Mouse (Mus musculus) neural tube, embryonic 11.5 days (tissue): ENCODE results near the gene Slc22a23. TPM values are rescaled to one million over a fixed set of nuclear protein-coding genes. Genes with fewer than 3 reads are reported as not detected.

ENCODE experiments used
- ATAC-seq: fragments of 200-750 bp; cut with Nextera tagmentation; 2 replicates; pipeline ENCODE4 v1.8.0; 2017; ENCODE audit warnings: moderate number of reproducible peaks, mild to moderate bottlenecking, moderate TSS enrichment, moderate library complexity; ENCODE audit not compliant: insufficient read depth, low FRiP score, low TSS enrichment
- DNase-seq: peaks from one replicate; pipeline ENCODE4 v3.0.0-alpha.2; 2015; ENCODE audit warnings: low spot score
- H3K27ac ChIP-seq: fragments of 300-500 bp; sonication (generic); 2 replicates; pipeline ENCODE4 v1.5.1; 2014; ENCODE audit warnings: low read depth, mild to moderate bottlenecking, low read length
- H3K27me3 ChIP-seq: fragments of 300-500 bp; sonication (generic); 2 replicates; pipeline ENCODE4 v1.6.1; 2014; ENCODE audit warnings: mild to moderate bottlenecking, low read length, mixed read lengths; ENCODE audit not compliant: control insufficient read depth, insufficient read depth
- H3K36me3 ChIP-seq: fragments of 300-500 bp; sonication (generic); 2 replicates; pipeline ENCODE4 v1.6.1; 2014; ENCODE audit warnings: mild to moderate bottlenecking, low read length, moderate library complexity, mixed read lengths; ENCODE audit not compliant: control insufficient read depth, insufficient read depth
- H3K4me1 ChIP-seq: fragments of 300-500 bp; sonication (generic); 2 replicates; pipeline ENCODE4 v1.6.1; 2014; ENCODE audit warnings: low read length, mixed read lengths; ENCODE audit not compliant: control insufficient read depth, insufficient read depth
- H3K4me2 ChIP-seq: fragments of 300-500 bp; sonication (generic); 2 replicates; pipeline ENCODE4 v1.6.1; 2014; ENCODE audit warnings: low read depth, mild to moderate bottlenecking, moderate library complexity
- H3K4me3 ChIP-seq: fragments of 300-500 bp; sonication (generic); 2 replicates; pipeline ENCODE4 v1.5.1; 2014; ENCODE audit warnings: low read depth, low read length
- H3K9ac ChIP-seq: fragments of 300-500 bp; sonication (generic); 2 replicates; pipeline ENCODE4 v1.6.1; 2014; ENCODE audit warnings: mild to moderate bottlenecking, low read length
- H3K9me3 ChIP-seq: fragments of 300-500 bp; sonication (generic); 2 replicates; pipeline ENCODE4 v1.6.1; 2016; ENCODE audit warnings: low read length; ENCODE audit not compliant: control insufficient read depth
- WGBS: fragments of 180-500 bp; shearing (Covaris S2); extraction: QIAGEN DNeasy Blood & Tissue Kit; methylation state at CpG from one replicate; pipeline ENCODE4 v1.1.7; 2014; 5-methylcytosine and 5-hydroxymethylcytosine counted together
- polyA plus RNA-seq: library from polyadenylated mRNA; unstranded; fragments of >200 nt; fragmentation: Nextera tagmentation; extraction: Ambion mirVana; gene quantifications from 2 replicates; pipeline ENCODE4 v1.2.1, GENCODE M21; 2014

Slc22a23 gene
- polyA plus RNA-seq, 1 experiment from 2014 or later: 13.3 TPM

DNA sequence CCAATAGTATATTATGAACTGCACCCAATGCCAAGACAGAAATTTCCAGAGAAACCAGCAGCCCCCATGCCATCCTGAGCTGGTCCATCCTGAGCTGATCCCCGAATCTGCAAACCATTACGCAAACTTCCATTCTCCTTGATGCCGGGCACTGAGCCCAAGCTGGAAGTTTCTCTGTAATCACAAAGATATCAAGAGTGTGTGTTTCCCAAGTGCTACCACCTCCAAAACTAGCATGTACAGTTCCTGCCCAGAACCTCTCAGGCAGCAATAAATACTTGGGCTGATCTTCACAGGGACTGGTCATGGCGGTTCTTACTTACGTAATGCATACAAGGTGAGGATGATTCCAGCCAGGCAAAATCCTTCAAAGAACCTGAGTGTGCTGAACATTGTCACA, 46.3 kb downstream of the Slc22a23 start:
- DNase-seq (no peak), ATAC-seq (no peak)
- H3K27me3 ChIP-seq: no peaks in the 10 kb centered on the region
- 96% methylated on average over 5 of the region's 5 CpGs for WGBS
- no peaks in the 10 kb centered on the region for H3K36me3 ChIP-seq
- H3K4me2 ChIP-seq: no peak overlapping the region
- no peak overlapping the region for H3K27ac ChIP-seq
- no peaks in the 10 kb centered on the region for H3K4me1 ChIP-seq
- no peaks in the 10 kb centered on the region for H3K9me3 ChIP-seq
- no peak overlapping the region for H3K4me3 ChIP-seq
- H3K9ac ChIP-seq: no peak overlapping the region

DNA sequence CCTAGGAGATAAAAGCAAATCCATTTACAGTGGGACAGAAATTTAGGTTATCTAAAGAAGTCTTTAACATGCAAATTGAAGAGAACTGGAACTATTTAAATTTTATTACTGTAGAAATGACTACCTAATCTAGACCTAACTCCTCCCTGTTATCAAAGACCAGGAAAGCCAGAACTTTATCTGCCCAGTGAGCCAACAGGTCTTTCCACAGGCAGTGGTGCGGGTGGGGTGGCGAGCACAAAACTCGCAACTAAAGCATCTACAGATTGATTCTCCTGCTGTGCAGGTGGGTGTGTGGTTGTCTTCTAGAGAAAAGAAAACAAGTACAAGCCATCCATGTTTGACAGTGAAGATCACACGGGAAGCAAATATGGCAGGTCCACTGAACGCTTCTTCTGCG, 46.9 kb downstream of the Slc22a23 start:
- ATAC-seq (no peak), DNase-seq (no peak)
- Histone ChIP-seq H3K4me1 (no peaks in the 10 kb centered on the region), H3K4me2 (no peak overlapping the region), H3K27me3 (no peaks in the 10 kb centered on the region), H3K27ac (no peak overlapping the region), H3K9me3 (no peaks in the 10 kb centered on the region), H3K4me3 (no peak overlapping the region), H3K9ac (no peak overlapping the region), H3K36me3 (no peaks in the 10 kb centered on the region)
- 93% methylated on average over 6 of the region's 6 CpGs for WGBS

DNA sequence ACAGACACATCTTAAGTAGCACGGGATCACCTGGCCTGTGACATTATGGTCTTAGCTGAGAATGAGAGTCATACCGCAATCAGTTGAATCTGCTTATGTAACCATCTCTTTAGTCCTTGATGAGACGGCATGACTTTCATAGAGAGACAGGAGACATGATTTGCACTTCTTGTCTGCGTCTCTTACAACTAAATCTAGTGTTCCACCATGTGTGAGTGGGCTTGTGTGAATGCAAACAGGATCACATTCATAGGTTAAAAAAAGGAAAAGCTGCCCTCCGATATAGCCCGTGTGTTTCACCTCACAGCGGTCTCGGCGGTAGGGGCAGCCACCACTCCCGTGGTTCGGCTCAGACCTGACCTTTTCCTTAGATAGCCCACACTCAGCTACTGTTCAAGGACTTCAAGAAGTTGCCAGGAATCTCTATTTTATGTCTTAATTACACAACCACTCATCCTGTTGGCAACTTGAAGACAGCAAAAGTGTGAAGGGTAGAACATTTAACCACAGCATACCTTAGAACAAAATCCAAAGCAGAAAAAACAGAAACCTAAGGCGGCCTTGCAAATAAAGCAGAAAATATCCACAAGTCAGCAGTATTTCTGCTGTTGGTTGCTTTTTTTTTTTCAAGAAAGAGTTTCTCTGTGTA, 49.1 kb downstream of the Slc22a23 start:
- Histone ChIP-seq H3K9ac (no peak overlapping the region), H3K9me3 (no peaks in the 10 kb centered on the region), H3K27ac (no peak overlapping the region), H3K27me3 (no peaks in the 10 kb centered on the region), H3K4me1 (no peaks in the 10 kb centered on the region), H3K36me3 (no peaks in the 10 kb centered on the region), H3K4me3 (no peak overlapping the region), H3K4me2 (no peak overlapping the region)
- WGBS: 94% methylated on average over 12 of the region's 12 CpGs
- no peak for DNase-seq
- no peak for ATAC-seq

DNA sequence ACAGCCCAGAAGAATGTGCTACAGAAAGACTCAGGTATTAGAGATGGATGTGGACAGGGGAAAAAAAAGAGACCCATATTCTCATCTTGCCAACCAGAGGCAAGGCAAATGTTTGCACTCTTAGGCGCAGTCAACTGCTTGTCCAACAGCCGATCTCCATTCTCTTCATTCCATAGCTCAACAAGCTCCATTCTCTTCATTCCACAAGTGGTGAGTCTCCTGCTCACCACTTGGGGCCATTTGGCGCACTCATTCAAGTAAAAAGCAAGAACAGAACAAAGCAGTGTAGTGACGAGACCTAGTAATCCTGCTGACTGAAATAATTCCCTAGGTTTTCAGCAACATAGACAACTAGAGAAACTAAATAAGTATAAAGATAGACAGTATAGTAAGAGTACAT, 50.8 kb downstream of the Slc22a23 start:
- WGBS: 80% methylated on average over 4 of the region's 4 CpGs
- ATAC-seq (no peak), DNase-seq (no peak)
- Histone ChIP-seq H3K36me3 (no peaks in the 10 kb centered on the region), H3K27ac (no peak overlapping the region), H3K4me2 (no peak overlapping the region), H3K9ac (no peak overlapping the region), H3K9me3 (no peaks in the 10 kb centered on the region), H3K4me3 (no peak overlapping the region), H3K4me1 (peaks cover 2% of the 10 kb centered on the region; the same call in 1 of the 2 replicates), H3K27me3 (no peaks in the 10 kb centered on the region)

DNA sequence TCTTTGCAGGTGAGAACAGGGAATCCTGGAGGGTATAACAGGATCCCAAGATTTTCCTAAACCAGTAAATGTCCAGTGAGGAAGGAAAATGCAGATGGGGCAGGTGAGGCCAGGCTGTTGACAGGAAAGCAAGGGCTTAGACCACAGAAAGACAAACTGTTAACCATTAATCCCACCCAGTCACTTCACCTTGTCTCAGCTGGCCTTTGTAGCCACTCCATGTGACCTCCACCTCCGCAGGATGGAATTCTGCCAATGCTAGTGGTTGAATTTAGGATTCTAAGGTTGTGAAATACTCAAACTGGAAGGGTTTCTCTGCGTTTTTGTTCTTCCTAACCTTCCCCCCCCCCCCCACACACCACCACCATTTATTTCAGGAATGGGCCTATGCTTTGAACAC, 52.9 kb downstream of the Slc22a23 start:
- Histone ChIP-seq H3K9me3 (no peaks in the 10 kb centered on the region), H3K4me3 (no peak overlapping the region), H3K36me3 (no peaks in the 10 kb centered on the region), H3K9ac (no peak overlapping the region), H3K27ac (no peak overlapping the region), H3K4me1 (peaks cover 15% of the 10 kb centered on the region; the same call in 1 of the 2 replicates), H3K4me2 (no peak overlapping the region), H3K27me3 (no peaks in the 10 kb centered on the region)
- no peak for ATAC-seq
- 75% methylated on average over 2 of the region's 2 CpGs for WGBS
- no peak for DNase-seq

DNA sequence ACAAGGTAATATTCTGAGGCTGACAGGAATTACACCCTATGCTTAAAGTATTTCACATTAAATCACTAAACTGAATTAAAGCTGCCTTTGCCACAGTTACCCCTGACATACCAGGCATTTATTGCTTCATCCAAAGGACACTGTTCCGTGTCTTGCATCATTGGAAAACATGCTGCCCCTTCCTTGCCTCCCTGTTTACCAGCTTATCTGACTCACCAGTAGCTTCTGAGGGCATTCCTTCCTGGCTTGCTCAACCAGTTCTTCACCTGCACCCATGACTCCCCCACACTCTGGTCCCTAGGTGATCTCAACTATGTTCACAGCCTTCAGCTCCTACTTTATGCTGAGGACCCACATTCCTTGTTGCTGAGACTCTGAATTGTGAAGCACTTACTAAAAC, 54.6 kb downstream of the Slc22a23 start:
- Histone ChIP-seq H3K4me2 (no peak overlapping the region), H3K27ac (no peak overlapping the region), H3K9me3 (no peaks in the 10 kb centered on the region), H3K27me3 (no peaks in the 10 kb centered on the region), H3K4me1 (peaks cover 21% of the 10 kb centered on the region; the same call in 1 of the 2 replicates), H3K9ac (no peak overlapping the region), H3K36me3 (no peaks in the 10 kb centered on the region), H3K4me3 (no peak overlapping the region)
- no peak for DNase-seq
- ATAC-seq: no peak
- 100% methylated on average over 1 of the region's 1 CpGs for WGBS

DNA sequence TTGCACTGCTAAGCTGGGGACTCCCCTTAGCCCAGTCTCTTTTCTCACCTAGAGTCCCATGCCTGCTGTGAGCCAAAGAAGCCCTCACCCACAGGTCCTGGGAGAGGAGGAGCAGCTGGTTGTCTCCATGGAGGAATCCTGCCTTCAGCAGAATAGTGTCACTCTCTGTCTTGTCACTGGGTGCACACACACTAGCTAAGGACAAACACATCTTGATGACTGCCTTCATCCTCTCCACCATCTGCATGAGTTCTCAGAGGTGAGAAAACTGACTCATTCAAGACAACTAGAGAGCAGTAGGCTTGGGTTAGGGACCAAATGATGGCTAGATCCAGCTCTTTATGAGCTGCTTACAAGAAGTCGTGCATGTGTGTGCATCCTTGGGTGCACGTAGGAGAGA, 55.4 kb downstream of the Slc22a23 start:
- Histone ChIP-seq H3K27me3 (no peaks in the 10 kb centered on the region), H3K4me2 (no peak overlapping the region), H3K4me3 (no peak overlapping the region), H3K36me3 (no peaks in the 10 kb centered on the region), H3K9ac (no peak overlapping the region), H3K9me3 (no peaks in the 10 kb centered on the region), H3K27ac (no peak overlapping the region), H3K4me1 (peaks cover 21% of the 10 kb centered on the region; the same call in 1 of the 2 replicates)
- WGBS: 94% methylated on average over 2 of the region's 2 CpGs
- DNase-seq (no peak), ATAC-seq (no peak)

DNA sequence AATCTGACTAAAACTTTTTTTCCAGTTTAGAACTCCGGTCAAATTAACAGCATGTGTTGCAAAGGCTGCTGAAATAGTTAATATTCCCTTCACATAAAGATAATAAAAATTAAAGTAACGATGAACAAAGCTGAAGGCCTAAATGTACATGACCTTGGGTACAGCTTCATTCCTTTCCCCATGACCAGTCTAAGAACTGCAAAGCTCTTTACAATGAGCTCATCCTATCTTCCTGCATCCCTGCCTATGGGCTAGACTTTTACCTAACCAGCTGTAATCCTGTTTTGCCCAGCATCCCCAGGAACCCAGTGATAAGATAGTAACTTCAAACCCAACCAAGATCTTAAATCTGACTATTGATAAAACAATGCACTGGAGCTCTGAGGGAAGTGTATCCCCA, 56.9 kb downstream of the Slc22a23 start:
- no peak overlapping the region for H3K4me2 ChIP-seq
- no peak overlapping the region for H3K4me3 ChIP-seq
- peak; percentile 56; the same call in 1 of the 2 replicates for ATAC-seq
- peak overlapping the region; percentile 55; the same call in 1 of the 2 replicates for H3K27ac ChIP-seq
- no peaks in the 10 kb centered on the region for H3K27me3 ChIP-seq
- H3K9ac ChIP-seq: no peak overlapping the region
- no peaks in the 10 kb centered on the region for H3K36me3 ChIP-seq
- H3K9me3 ChIP-seq: no peaks in the 10 kb centered on the region
- no peak for DNase-seq
- WGBS: 47% methylated on average over 2 of the region's 2 CpGs
- peaks cover 21% of the 10 kb centered on the region; the same call in 1 of the 2 replicates for H3K4me1 ChIP-seq

DNA sequence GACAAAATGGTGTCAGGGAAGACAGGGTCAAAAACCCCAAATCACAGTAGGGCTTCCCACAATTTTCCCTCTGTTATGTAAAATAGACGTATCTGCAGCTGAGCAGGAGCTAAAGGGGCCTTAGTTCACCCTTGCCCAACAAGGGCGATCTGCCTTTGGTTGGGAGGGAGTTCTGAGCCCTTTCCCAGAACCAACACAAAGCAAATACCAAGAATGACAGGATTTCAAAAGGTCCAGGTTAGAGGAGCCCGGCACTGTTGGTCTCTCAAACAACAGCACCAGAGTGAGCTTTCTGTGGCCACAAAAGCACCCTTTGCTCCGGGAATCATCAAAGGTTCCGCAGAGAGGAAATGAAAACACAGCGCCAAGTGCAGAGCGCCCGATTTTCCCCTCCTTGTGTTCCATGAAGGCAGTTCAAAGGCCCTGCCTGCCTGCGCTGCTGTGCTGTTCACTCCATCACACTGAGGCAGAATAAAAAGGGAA, 57.3 kb downstream of the Slc22a23 start:
- Histone ChIP-seq H3K4me1 (peaks cover 21% of the 10 kb centered on the region; the same call in 1 of the 2 replicates), H3K27me3 (no peaks in the 10 kb centered on the region), H3K9me3 (no peaks in the 10 kb centered on the region), H3K36me3 (no peaks in the 10 kb centered on the region), H3K27ac (peak overlapping the region; percentile 55; the same call in 1 of the 2 replicates), H3K4me3 (no peak overlapping the region), H3K4me2 (no peak overlapping the region), H3K9ac (no peak overlapping the region; the same call in 1 of the 2 replicates)
- DNase-seq (peak; percentile 70), ATAC-seq (peak; percentile 79)
- 5% methylated on average over 9 of the region's 9 CpGs for WGBS
